ENCODE assay signal across 19 mouse cellular contexts in the genomic region with DNA sequence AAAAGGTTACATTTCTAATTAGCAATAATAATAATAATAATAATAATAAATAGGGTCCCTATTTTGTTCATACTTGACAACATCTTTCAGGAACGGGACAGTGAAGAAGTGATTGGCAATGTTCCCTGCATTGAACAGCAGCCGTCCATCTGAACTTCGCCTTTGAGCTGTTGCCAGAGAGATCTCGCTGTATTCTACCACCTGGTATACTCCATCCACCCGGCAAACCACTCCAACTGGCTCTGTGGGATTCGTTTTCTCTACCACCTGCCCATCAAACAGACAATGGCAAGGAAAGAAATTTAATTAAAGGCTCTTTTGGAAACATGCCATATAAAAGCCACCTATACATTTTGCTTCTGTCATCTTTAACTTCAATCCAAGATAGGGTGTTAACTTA. TPM values are rescaled to one million over a fixed set of nuclear protein-coding genes. Genes with fewer than 3 reads are reported as not detected.
"Had no signal": no experiment of that assay in that cellular context is flagged by ENCODE, and none has a peak within 500 bp of the region (broad histone marks: within the 10 kb centered on the region; RNA-seq: fewer than 3 reads in every experiment).

No protein-coding gene starts in this region.

- H3K4me2 ChIP-seq: liver, embryonic 13.5 days; midbrain, embryonic 12.5 days; neural tube, embryonic 12.5 days; neural tube, embryonic 15.5 days had no signal

- H3K27ac ChIP-seq: liver, embryonic 13.5 days; midbrain, embryonic 12.5 days; neural tube, embryonic 12.5 days; neural tube, embryonic 15.5 days; stomach, postnatal 0 days had no signal

- H3K9ac ChIP-seq: liver, embryonic 13.5 days; midbrain, embryonic 12.5 days; neural tube, embryonic 12.5 days; neural tube, embryonic 15.5 days had no signal

- H3K4me3 ChIP-seq: liver, embryonic 13.5 days; midbrain, embryonic 12.5 days; neural tube, embryonic 12.5 days; neural tube, embryonic 15.5 days had no signal

- H3K27me3 ChIP-seq: liver, embryonic 13.5 days; midbrain, embryonic 12.5 days; neural tube, embryonic 12.5 days; neural tube, embryonic 15.5 days had no signal

- H3K9me3 ChIP-seq: liver, embryonic 13.5 days; midbrain, embryonic 12.5 days; neural tube, embryonic 12.5 days; neural tube, embryonic 15.5 days had no signal

- H3K4me1 ChIP-seq: midbrain, embryonic 12.5 days; neural tube, embryonic 12.5 days; neural tube, embryonic 15.5 days had no signal

- DNase-seq: kidney, adult 9 months; kidney, postnatal 14 days; kidney, postnatal 4 days; liver, embryonic 13.5 days; lung, adult 2 months; lung, postnatal 14 days; lung, postnatal 4 days; right cerebral cortex, adult 18-20 months; right cerebral cortex, postnatal 14 days; right cerebral cortex, postnatal 4 days; thymus, adult 2 months; thymus, postnatal 14 days; thymus, postnatal 4 days had no signal

RNA-seq across cellular contexts. Expression of a gene that starts 40.3 kb away (rescaled TPM):
- total RNA-seq: megakaryocyte progenitor cell, adult 5-6 weeks; megakaryocyte-erythroid progenitor cell, adult 5-6 weeks had no signal
